Mouse (Mus musculus) C2C12 (cell line): ENCODE data around the gene Cav2. TPM values are rescaled to one million over a fixed set of nuclear protein-coding genes. Genes with fewer than 3 reads are reported as not detected.

Source experiments
- H3K27me3 ChIP-seq: one replicate; pipeline ENCODE4 v1.6.1; 2011; ENCODE audit not compliant: control insufficient read depth, insufficient read depth, insufficient read length
- H3K36me3 ChIP-seq: one replicate; pipeline ENCODE4 v1.6.1; 2011; ENCODE audit not compliant: control insufficient read depth, insufficient read depth
- H3K4me3 ChIP-seq: one replicate; pipeline ENCODE4 v1.5.1; 2011; ENCODE audit warnings: mild to moderate bottlenecking, control low read depth; ENCODE audit not compliant: poor library complexity, insufficient read depth, severe bottlenecking
- H3K79me2 ChIP-seq: one replicate; pipeline ENCODE4 v1.6.1; 2011; ENCODE audit not compliant: control insufficient read depth, insufficient read depth
- H3K79me3 ChIP-seq: one replicate; pipeline ENCODE4 v1.6.1; 2011; ENCODE audit warnings: low read depth, control low read depth
- H3ac ChIP-seq: one replicate; pipeline ENCODE3; 2011; ENCODE audit warnings: low read depth; ENCODE audit not compliant: control insufficient read depth, insufficient read length
- CEBPB ChIP-seq: IDR thresholded peaks from one replicate; pipeline ENCODE4 v1.6.1; 2011; ENCODE audit warnings: low read depth, mild to moderate bottlenecking, control low read depth, moderate library complexity
- CTCF ChIP-seq: IDR thresholded peaks from one replicate; pipeline ENCODE4 v1.5.1; 2011; ENCODE audit not compliant: control insufficient read depth, insufficient read depth, insufficient read length
- FOSL1 ChIP-seq: IDR thresholded peaks from one replicate; pipeline ENCODE4 v1.8.0; 2011; ENCODE audit warnings: mild to moderate bottlenecking, low read length; ENCODE audit not compliant: poor library complexity, insufficient read depth, severe bottlenecking
- MAX ChIP-seq: IDR thresholded peaks from one replicate; pipeline ENCODE4 v1.6.1; 2011; ENCODE audit warnings: mild to moderate bottlenecking, control low read depth
- MYOD1 ChIP-seq: IDR thresholded peaks from one replicate; pipeline ENCODE4 v1.6.1; 2011; ENCODE audit warnings: low read depth; ENCODE audit not compliant: control insufficient read depth, insufficient read length
- MYOG ChIP-seq: IDR thresholded peaks from one replicate; pipeline ENCODE4 v1.6.1; 2011; ENCODE audit not compliant: control insufficient read depth, insufficient read length; ENCODE audit errors: extremely low read depth
- USF1 ChIP-seq: IDR thresholded peaks from one replicate; pipeline ENCODE4 v1.6.1; 2011; ENCODE audit warnings: low read depth, mild to moderate bottlenecking, control low read depth, moderate library complexity
- polyA plus RNA-seq: library from polyadenylated mRNA; unstranded; fragments of >200 nt; fragmentation: generic; extraction: Trizol; gene quantifications from one replicate; pipeline ENCODE4 v1.2.1, GENCODE M21; 2012; ENCODE audit warnings: missing spikeins

Cav2 gene
- polyA plus RNA-seq, 1 experiment: 3.4 TPM

DNA sequence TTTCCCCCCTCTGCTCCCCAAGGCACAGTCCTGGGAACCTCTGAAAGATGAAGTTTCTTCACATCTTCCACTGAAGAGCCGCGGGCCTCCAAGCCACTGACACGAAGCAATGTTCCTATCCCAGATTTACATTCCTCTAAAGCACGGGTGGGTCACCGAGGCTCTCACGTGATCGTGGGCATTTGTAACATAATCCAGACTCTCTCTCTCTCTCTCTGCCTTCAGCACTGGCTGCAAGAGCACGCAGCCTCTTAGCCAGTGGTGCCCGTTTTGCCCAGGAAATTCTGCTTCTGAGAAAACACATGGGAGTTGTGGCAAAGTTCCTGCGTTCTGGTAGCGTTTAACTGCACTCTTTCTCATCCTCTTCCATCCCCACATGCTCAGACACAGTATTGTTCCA lies 46.2 kb downstream of the Cav2 start:
- H3K36me3 ChIP-seq: peaks cover 35% of the 10 kb centered on the region
- TF ChIP-seq FOSL1 (no peak), MYOD1 (no peak), CTCF (no peak), CEBPB (no peak), MAX (no peak), MYOG (no peak), USF1 (no peak)
- no peaks in the 10 kb centered on the region for H3K27me3 ChIP-seq
- H3K79me2 ChIP-seq: peaks cover 9% of the 10 kb centered on the region
- no peaks in the 10 kb centered on the region for H3K79me3 ChIP-seq
- no peak overlapping the region for H3ac ChIP-seq
- H3K4me3 ChIP-seq: no peak overlapping the region

DNA sequence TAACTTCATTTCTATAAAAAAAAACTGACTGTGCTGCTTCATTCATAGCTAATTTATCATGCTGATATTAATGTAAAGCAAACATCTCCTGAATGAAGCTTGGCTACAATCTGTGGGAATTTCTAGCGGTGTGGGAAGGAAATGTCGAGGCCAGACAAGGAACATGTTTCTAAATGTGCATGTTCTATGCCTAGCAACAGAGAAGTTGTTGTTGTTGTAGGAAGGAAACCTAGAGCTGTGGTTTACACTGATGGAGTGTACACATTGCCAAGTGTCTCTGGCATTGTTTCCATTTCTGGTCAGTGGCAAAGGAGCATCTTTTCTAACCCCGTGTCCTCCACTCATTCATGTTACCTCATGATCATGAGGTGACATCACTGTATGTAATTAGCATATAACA lies 48.8 kb downstream of the Cav2 start:
- H3K36me3 ChIP-seq: peaks cover 35% of the 10 kb centered on the region
- no peaks in the 10 kb centered on the region for H3K27me3 ChIP-seq
- H3K4me3 ChIP-seq: no peak overlapping the region
- H3ac ChIP-seq: no peak overlapping the region
- H3K79me2 ChIP-seq: no peaks in the 10 kb centered on the region
- no peaks in the 10 kb centered on the region for H3K79me3 ChIP-seq
- TF ChIP-seq FOSL1: no peak
- TF ChIP-seq CTCF: no peak
- no peak for TF ChIP-seq MAX
- no peak for TF ChIP-seq MYOD1
- TF ChIP-seq CEBPB: no peak
- TF ChIP-seq USF1: no peak
- TF ChIP-seq MYOG: no peak

DNA sequence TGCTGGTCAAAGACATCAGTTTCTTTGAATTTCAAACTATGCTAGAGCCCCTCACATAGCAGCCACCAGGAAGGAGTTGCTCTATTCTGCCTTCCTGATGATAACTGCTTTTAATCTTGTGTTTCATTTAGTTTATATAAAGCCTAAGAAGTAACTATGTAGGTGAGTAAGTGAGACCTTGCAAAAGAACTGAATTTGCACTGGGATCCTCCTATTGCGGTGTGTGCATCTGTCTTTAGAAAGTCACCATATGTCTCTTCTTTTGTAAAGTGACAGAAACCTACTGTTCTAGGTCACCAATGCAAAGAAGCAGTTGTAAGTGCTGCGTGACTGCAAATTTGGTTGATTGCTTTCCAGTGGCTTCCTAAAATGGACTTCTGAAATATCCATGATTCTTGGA lies 56.7 kb downstream of the Cav2 start:
- TF ChIP-seq CTCF (no peak), CEBPB (no peak), MYOD1 (no peak), FOSL1 (no peak), USF1 (no peak), MAX (no peak), MYOG (no peak)
- no peak overlapping the region for H3K4me3 ChIP-seq
- H3K79me2 ChIP-seq: no peaks in the 10 kb centered on the region
- peaks cover 29% of the 10 kb centered on the region for H3K36me3 ChIP-seq
- no peaks in the 10 kb centered on the region for H3K27me3 ChIP-seq
- H3K79me3 ChIP-seq: no peaks in the 10 kb centered on the region
- no peak overlapping the region for H3ac ChIP-seq

Other genes starting within 250 kb of the Cav2 start
- gene Tes, start 216.0 kb upstream of the Cav2 start, polyA plus RNA-seq: 112 TPM
- gene Cav1, start 25.1 kb downstream of the Cav2 start, polyA plus RNA-seq: 24.5 TPM
- gene Met, start 182.6 kb downstream of the Cav2 start, polyA plus RNA-seq: 10.2 TPM